Mouse (Mus musculus): ENCODE results near the gene Ruvbl2. TPM values are rescaled to one million over a fixed set of nuclear protein-coding genes. Genes with fewer than 3 reads are reported as not detected.

The Ruvbl2 gene
- polyA plus RNA-seq, 1 experiment from 2014 or later = 129 TPM

- peak; percentile 100 for DNase-seq (ENCODE audit: low spot score)
Measured at GRCm38 (mm10) chr7:45434203-45435015, 3.5 kb downstream of the Ruvbl2 start, which contains the start of gene Gys1. TSS of gene Gys1 (plus strand) at chr7:45434844.

GRCm38 (mm10) chr7:45433835-45434202 is 4.1 kb downstream of the Ruvbl2 start:
- DNase-seq (ENCODE audit: low spot score) = no peak

GRCm38 (mm10) chr7:45426556-45426955 is 11.3 kb downstream of the Ruvbl2 start:
- DNase-seq (ENCODE audit: low spot score) = no peak

GRCm38 (mm10) chr7:45421194-45421593 is 16.7 kb downstream of the Ruvbl2 start:
- DNase-seq (ENCODE audit: low spot score) = no peak

DNA sequence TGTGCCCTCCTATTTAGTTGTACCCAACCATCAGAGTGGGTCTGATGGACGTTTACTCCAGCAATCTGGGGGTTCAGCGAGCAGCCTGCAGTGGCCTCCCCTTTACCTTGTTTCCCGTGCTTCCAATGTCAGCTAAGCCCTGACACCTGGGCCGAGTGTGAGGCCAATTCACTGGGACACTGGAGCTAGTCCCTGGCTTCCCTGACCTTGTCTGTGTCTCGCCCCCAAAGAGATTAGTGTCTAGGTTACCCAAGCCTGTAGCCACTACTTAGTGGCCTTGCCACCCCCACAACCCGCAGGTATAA is 17.3 kb downstream of the Ruvbl2 start, which contains the start of gene Lhb:
Gene Lhb, plus strand, starts transcription at position 206 of the 305 bp plus-strand sequence.
- no peak for DNase-seq (ENCODE audit: low spot score)

- DNase-seq (ENCODE audit: low spot score) = no peak
Measured at GRCm38 (mm10) chr7:45419859-45420614, 17.9 kb downstream of the Ruvbl2 start.

DNA sequence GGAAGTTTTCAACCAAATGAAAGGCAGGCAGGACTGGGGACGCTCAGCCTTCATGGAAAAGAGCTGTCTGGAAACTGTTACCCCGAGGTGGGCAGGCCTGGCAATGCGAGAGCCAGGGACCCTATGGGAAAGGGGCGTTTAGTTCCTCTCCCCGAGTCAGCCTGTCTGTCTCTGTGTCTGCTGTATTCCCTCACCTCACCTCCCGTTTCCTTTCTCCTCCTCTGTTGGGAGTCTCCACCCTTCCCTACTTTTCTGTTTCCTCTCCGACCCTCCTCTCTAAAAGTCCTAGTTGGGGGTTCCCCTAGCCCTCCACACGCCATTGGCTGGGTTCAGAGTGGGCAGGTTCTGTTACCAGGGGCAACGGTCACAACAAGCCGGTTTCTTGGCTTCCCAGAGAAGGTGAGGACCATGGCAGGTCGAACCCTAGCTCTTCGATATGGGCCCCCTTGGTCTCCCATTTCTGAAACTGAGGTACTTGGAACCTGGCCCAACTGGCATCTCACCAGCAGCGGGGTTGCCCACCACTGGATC is 19.9 kb downstream of the Ruvbl2 start:
- no peak for DNase-seq (ENCODE audit: low spot score)

DNA sequence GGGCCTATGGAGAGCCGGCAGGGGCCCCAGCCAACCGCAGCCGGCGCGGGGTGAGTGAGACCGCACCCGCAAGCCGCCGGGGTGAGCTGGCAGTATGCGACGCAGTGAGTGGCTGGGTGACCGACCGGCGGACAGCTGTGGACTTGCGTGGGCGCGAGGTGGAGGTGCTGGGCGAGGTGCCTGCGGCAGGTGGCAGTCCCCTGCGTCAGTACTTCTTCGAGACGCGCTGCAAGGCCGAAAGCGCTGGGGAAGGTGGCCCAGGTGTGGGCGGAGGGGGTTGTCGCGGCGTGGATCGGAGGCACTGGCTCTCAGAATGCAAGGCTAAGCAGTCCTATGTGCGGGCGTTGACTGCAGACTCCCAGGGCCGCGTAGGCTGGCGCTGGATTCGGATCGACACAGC is 22.3 kb downstream of the Ruvbl2 start:
- DNase-seq (ENCODE audit: low spot score) = peak; percentile 38

GRCm38 (mm10) chr7:45414740-45415224 is 23.1 kb downstream of the Ruvbl2 start:
- DNase-seq (ENCODE audit: low spot score) = no peak

GRCm38 (mm10) chr7:45413864-45414739 is 23.8 kb downstream of the Ruvbl2 start:
- no peak for DNase-seq (ENCODE audit: low spot score)

DNA sequence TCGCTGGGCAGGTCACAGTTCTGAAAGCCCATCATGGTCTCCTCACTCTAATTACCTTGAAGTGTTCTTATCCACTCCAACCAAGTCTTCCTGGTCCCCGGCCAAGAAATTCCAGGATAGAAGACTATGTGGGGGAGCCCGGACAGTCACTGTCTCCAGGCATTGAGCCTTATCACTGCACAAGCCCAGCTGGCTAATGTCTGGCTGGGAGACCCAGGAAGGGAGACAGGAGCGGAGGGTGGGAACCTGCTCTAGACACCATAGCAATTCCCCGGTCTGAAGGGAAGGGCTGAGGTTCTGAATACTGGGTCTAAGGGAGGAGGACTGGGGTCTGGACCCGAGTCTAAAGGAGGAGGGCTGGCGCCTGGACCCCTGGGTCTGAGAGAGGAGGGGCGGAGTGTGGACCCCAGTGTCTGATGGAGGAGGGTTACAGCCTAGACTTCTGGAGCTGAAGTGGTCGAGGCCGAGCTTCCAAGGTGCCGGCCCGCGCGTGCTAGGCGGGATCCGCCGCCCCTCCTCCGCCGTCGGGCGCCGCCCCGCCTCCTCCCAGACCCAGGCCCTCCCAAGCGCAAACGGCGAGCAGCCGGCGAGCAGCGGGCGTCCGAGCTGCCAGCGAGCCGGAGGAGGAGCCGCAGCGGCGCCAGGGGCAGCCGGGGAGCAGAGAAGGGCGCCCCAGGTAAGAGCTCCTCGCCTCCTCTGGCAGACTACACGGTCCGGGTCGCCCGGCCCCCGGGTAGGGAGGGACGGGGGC is 24.6 kb downstream of the Ruvbl2 start, which contains the start of gene Ntf5:
Gene Ntf5, plus strand, starts transcription at position 583 of the 751 bp plus-strand sequence.
- DNase-seq (ENCODE audit: low spot score) = peak; percentile 10

GRCm38 (mm10) chr7:45412421-45412820 is 25.5 kb downstream of the Ruvbl2 start:
- no peak for DNase-seq (ENCODE audit: low spot score)

- DNase-seq (ENCODE audit: low spot score) = no peak
Measured at GRCm38 (mm10) chr7:45409497-45410163, 28.3 kb downstream of the Ruvbl2 start.

DNA sequence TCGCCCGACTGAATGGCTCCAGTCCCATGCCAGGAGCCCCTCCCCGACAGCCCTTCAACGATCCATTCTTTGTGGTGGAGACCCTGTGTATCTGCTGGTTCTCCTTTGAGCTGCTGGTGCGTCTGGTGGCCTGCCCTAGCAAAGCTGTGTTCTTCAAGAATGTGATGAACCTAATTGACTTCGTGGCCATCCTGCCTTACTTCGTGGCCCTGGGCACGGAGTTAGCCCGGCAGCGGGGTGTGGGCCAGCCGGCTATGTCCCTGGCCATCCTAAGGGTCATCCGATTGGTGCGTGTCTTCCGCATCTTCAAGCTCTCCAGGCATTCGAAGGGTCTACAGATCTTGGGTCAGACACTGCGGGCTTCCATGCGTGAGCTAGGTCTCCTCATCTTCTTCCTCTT is 28.9 kb downstream of the Ruvbl2 start:
- DNase-seq (ENCODE audit: low spot score) = no peak

GRCm38 (mm10) chr7:45408351-45408750 is 29.5 kb downstream of the Ruvbl2 start:
- no peak for DNase-seq (ENCODE audit: low spot score)

GRCm38 (mm10) chr7:45407836-45408235 is 30.1 kb downstream of the Ruvbl2 start:
- DNase-seq (ENCODE audit: low spot score) = no peak

GRCm38 (mm10) chr7:45406157-45407156 is 31.4 kb downstream of the Ruvbl2 start:
- DNase-seq (ENCODE audit: low spot score) = no peak

All from thymus, postnatal 0 days (tissue).